Mouse (Mus musculus) gastrocnemius, postnatal 10 days (tissue): ENCODE data around the gene Vsig2. TPM values are rescaled to one million over a fixed set of nuclear protein-coding genes. Genes with fewer than 3 reads are reported as not detected.

Experiments used
- DNase-seq: peaks from one replicate; pipeline ENCODE4 v3.0.0; 2021; ENCODE audit warnings: mixed read lengths
- long read RNA-seq, 2 experiments: library from polyadenylated mRNA; stranded (forward); transcript quantifications; one replicate each; pipeline ENCODE4 v2.0.0; 2021
- total RNA-seq, 2 experiments: library from RNA; stranded (reverse); gene quantifications; 2 replicates each; pipeline ENCODE4 v1.2.3; 2021

Gene Vsig2
- 1 to 10 TPM; 3.4 to 5.4 TPM for total RNA-seq
- long read RNA-seq, experiment 1 = 0 reads
- long read RNA-seq, experiment 2 = 0 reads

DNA sequence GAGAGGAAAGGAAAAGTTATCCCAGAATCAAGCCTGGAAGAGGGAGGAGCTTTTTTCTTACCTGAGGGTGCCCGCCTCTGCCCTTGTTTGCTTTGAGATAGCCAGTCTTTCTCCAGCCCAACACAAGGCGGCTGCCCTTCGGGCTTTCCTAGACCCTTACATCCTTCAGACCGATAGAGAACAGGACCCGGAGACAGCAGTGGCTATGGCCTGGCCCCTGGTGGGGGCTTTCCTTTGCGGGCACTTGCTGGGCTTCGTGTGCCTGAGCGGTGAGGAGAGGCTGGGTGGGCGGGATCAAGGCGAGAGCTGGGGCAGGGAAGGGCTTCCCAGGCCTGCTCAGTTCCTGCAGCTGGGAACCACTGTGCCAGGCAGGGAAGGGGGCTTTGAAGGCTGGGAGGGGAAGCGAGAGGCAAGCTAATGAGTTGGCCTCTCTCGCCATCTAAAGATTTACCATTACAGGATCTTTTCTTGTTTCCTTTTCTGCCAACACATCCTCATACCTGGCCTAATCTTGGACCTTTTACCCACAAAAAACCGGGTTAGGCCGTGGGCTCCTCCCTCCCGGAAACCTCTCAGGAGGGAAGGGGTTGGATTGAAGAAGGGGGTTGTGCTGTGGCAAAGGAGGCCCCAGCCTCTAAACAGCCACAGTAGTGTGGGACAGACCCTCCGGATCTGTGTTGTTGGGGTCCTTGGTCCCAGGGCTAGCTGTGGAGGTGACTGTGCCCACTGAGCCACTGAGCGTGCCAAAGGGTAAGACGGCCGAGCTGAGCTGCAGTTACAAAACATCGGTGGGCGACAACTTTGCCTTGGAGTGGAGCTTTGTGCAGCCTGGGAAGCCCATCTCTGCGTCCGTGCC, at the start of gene Vsig2:
Gene Vsig2, plus strand, starts transcription at position 86 of the 856 bp plus-strand sequence.
- DNase-seq = no peak

DNA sequence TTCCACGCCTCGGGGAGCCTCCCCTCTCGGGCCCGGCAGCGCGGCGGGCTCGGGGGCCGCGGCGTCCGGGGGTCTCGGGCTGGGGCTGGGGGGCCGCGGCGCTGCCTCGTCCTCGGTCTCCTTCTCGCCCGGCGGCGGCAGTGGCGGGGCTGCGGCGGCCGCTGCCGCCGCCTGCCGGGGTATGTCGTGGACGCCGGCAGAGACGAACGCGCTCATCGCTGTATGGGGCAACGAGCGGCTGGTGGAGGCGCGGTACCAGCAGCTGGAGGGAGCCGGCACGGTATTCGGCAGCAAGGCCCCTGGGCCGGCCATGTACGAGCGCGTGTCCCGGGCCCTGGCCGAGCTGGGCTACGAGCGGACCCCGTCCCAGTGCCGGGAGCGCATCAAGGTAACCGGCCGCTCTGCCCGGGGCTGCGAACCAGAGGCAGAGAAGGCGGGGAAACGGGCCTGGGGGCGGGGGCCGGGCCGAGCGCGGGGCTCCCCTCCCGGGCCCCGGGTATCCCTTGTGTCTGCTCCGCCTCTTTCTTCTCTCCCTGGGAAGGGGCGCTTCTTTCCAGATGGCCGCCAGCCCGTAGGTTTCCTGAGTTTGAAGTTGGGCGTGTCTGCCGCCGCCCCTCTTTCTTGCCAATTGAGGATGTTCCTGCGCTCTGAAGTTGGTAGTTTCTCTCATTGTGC, 49.5 kb upstream of the Vsig2 start:
- peak; percentile 46 for DNase-seq

DNA sequence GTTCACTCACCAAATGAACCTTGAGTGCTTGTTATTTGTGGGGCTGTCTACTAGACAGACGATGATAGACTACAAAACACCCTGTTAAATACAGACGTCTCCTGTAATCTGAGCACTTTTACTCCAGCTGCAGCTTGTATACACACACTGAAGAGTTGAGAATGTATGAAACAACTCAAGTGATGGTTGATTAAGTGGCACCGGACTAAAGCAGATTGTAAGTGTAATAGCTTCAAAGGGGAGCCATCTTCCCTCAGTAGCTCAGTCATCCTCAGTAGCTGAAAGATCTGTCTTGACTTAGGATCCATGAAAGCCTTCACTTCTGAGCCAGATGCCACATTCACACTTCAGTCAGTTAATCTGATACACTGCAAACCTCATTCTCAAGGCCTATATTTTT, 43.3 kb upstream of the Vsig2 start:
- no peak for DNase-seq

DNA sequence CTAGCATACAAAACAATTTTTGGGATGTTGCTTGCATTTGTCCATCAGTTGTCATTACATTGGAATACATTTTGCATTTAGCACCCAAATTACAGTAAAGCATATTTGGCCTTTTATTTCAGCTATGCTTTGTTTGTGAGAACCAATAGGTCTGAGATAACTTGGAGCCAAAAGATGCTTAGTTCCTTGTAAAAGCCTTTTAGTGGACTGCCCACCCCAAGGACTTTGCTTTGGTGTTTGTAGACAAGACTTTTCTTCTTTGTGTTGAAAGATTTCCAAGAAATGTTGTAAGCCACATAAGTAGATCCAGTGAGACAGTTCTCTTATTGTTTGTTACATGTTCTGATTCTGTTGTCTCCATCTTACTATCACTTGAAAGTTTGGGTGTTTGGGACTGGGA, 42.7 kb upstream of the Vsig2 start:
- DNase-seq = no peak

DNA sequence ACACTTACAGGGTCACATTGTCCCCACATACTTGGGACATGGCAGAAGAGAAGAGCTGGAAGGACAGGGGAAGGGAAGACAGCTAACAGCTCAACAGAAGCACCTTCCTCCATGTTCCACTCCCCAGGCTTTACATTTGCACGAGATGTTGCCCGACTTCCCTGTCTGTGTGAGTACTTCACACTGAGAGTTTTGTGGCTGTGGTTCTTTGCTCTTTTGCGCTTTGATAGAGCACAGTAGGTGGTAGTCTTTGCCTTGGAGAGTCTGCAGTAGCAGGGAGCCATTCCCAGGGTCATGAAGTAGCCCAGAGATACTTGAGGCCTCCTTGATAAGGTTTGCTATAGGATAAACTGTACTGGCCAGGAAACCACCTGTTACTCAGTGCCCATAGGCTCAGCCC, 38.9 kb upstream of the Vsig2 start:
- no peak for DNase-seq

DNA sequence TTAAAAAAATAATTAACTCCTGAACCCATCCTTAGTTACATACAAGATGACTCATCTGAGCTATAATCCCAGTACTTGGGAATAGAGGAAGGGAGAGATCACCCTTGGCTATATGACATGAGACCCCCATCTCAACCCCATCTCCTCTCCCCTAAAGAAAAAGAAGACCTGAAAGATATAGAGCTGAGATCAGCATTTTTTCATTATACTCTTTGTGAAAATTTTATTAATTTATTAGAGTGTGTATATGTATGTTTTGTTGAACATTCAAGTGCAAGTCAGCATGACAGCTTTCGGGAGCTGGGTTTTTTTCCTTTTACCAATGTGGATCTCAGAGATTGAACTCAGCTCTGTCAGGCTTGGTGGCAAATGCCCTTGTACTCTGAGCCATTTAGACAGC, 37.9 kb upstream of the Vsig2 start:
- DNase-seq = no peak

DNA sequence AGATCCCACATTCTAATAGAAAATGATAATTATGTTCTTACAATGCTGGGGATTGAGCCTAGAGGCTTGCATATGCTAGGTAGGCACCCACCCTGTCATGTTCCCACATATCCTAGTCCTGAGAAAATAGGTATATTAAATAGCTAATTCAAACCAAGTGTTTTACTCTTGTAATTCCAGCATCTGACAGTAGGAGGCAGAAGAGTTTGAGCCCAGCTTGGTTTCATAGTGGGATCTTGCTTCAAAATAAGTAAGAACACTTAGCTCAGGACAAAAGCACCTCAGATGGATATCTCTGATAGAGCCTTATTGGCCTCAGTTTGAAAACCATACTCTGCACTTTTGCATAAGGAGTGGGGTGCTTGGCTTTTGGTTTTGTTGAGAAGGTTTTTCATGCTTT, 34.7 kb upstream of the Vsig2 start:
- DNase-seq = no peak

DNA sequence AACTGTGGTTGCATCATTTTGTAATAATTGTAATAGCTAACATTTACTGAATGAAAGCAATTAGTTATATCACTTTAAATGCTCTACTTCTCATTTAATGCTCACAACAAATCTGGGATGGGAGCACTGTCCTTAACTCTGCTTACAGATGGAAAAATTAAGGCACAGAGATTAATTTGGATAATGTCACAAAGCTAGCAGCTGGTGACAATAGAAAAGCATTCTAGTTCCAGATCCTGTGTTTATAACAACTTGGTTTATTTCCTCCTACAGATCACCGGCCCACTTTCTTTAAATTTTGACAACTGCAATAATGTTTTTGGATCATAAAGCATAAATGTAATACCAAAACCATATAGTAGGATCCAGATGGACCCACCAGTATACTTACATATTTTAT, 33.0 kb upstream of the Vsig2 start:
- DNase-seq = no peak

DNA sequence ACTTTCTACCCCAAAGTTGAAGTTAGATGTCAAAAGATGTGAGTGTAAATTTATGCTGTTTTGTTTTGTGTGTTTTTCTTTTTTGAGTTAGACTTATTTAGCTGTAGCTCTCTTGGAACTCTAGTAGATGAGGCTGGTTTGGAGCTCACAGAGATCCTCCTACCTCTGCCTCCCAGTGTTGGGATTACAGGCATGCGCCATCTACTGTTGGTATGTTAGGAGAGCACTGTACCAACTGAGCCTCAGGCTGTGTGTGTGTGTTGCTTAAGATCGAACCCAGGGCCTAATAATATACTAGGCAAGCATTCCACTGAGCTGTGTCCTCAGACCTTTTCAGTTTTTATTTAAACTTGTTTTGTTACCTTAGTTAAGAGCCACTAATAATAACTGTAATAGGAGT, 27.0 kb upstream of the Vsig2 start:
- no peak for DNase-seq

DNA sequence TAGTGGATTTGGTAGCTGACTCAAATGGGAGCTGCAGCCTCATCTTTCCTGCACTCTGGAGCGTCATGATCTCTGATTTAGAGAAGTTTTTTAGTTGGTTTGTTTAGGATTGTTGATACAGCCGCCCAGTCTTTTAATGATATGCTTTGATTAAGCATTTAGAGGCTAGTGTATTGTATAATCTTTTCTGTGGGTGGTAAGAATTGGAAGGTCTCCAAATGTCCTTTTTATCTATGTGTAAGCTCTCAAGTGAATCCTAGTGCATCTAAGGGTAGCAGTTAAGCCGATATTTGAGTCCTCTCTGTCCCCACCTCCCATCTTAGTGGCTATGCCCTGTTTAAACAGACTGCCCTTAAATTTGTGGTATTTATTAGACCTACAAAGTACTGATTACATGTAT, 24.6 kb upstream of the Vsig2 start:
- DNase-seq = no peak

DNA sequence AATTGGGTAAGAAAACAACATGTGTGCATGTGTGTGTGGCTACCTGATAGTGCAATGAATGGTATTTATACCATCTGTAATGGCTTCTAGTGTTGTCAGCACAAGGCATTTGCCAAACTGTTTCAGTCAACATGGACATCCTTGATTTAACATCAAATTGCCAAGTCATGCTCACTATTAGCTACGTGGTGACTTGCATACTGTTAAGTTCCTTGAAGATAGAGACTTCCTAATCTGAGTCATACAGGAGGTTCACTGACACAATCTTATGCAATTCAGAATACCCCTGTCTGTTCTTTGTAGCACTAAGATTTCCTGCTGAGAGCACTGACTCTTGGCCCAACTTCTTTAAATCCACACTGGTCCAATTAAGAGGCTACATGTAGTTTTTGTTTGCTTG, 21.6 kb upstream of the Vsig2 start:
- DNase-seq = no peak

DNA sequence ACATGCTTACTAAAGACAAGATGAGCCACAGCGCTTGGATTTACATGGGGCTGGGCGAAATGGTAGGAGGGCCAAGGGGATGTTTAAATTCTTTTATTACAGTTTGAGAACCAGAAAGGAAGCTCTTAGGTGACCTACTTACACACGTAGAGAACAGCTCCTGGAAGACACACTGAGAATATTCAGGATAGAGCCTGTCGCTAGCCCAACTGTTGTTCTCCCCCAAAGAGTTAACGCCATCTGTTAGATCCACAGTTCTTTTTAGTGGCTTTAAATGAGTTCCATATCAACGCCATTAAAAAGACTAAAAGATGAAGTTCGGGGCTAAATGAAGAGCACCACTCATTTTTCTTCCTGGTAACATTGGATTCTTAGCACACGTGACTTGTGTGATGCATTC, 20.1 kb upstream of the Vsig2 start:
- no peak for DNase-seq

DNA sequence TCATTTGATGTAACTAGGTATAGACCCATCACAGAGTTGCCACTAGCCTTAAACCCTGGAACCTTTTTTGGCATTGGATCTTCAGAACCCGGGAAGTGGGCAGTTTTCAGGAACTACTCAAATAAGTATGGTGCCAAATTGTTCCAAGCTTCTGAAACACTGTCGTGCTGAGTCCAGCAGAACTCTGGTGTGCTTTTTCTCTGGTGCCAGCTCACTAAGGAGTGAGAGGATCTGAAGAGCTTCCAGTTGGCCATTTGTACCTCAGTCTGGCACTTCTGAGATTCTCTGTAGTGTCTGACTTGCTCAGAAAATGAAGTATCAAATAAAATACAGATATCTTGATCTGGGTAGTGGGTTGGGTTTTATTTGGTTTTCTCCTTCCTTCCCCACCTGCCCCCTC, 19.1 kb upstream of the Vsig2 start:
- no peak for DNase-seq

DNA sequence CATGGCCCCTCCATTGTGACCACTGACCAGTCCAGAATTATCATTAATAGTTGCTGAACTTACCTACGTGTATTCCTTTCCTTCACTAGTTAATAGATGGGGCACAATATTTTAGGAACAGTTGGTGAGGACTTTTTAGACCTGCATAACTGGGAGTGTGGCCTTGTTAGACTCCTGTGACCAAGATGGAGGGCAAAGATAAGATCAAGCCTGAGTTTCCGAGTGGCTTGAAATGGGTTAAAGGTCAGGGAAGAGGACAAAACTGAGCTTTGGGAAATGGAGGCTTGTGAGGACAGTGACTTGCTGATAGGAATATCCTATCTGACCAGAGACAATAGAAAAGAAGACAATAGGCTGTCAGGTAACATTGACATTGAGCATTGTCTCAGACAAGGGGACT, 13.6 kb upstream of the Vsig2 start:
- DNase-seq = no peak

DNA sequence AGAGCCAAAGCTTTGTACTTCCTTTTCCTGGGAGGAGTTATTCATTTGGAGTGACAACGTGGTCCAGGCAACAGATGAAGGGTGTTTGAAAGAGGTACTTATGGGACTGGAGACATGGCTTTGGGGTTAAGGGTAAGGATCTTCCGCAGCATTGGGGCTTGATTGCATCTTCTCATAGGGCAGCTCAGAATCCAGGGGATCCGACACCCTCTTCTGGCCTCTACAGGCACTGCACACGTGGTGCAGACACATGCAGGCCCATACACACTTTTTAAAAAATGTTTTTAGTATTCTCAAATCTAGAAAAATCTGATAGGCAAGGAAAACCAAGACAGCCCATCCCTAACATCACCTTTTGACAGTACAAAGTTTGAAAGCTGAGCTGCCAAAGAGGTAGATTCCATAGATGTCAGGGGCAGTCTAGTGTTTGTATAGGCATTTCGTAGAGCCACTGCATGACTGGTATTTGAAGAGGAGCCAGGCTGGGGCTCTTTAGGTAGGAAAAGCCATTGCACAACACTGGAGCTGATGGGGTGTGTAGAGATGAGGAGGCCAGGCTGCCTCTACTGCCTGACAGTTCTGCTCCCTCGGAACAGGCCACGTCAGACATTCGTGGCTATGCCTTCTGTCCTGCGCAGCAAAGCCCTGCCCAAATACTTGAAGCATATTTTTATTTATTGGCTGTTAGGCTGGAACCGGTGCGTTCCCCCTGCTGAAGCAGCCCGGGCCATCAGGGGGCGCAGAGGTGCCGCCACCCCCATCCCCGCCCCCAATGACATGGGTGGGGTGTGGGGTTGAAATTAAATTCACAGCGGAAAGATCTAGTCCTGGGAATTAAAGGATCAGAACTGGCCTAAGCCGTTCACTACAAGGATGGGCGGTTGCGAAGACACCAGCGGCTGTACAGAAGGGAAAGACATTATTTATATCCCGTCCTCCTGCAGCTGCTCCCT, 12.3 kb upstream of the Vsig2 start:
- DNase-seq = no peak

DNA sequence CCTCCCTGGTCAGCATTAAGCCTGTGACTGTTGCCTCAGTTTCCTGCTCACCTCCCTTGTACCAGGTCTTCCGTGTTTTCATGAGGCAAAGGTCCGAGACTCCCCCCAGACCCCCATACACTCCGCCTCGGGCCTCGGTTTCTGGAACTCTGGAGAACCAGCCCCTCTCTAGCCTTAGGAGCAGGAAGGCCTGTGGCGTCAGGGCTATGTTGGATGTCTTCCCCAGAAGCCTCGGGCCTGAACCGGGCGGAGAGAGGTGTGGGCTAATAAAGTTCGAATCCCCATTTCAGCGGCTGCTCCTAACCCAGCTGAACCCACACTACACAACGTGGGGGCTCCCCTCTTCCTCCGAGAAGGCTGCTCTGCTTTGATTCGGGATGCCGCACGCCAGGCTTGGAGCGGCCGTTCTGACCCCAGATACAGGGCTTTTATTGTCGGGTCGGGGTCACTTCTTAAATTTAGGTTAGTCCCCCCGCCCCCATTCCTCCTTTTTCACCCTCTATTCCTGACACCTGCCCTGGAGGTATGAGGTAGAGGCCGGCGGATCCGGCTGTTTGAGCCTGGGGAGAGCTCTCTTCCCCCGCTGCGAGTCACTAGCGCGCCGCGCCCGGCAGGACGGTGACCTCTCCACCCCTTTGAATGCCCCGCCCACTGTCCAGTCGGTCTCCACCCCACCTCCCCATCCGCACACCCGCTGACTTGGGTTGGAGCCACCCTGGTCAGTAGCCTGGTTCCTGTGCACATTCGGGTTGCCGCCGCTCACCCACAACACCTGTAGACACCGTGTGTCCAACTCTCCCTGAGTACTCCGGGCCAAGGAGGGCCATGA, 11.4 kb upstream of the Vsig2 start, which contains the start of gene Esam:
Gene Esam, plus strand, starts transcription at position 683 of the 829 bp plus-strand sequence.
- DNase-seq = peak; percentile 60

DNA sequence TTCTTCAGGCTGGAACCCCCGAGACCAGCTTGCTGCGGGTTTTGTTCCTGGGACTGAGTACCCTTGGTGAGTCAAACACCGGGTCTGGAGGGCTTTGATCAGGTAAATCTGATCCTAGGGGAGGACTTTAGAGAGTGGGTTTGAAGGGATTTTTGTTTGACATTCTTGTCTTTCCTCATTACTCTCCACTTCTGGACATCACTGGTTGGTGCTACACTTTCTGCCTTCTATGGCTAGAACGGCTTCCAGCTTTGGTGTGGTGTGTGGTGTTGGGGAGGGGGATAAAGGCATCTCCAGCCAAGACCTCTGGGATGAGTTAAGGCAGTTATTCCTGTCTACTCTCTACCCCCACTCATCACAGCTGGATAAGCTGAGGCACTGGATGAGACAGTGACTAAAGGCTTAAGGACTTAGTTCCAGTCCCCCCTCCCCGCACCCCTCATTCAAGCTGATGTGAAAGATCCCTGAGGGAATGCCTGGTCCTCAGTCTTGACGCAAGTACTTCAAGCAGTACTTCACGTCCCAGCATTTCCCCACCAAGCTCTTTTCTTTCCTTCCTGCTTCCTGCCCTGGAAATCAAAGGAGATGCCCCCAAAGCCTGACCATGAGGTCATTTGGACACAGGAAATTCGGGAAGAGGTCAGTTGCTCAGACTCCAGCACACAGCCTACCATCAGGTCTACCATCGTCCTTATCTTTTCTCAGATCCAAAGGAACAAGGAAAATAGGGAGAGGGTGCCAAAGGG, 10.7 kb upstream of the Vsig2 start:
- no peak for DNase-seq

DNA sequence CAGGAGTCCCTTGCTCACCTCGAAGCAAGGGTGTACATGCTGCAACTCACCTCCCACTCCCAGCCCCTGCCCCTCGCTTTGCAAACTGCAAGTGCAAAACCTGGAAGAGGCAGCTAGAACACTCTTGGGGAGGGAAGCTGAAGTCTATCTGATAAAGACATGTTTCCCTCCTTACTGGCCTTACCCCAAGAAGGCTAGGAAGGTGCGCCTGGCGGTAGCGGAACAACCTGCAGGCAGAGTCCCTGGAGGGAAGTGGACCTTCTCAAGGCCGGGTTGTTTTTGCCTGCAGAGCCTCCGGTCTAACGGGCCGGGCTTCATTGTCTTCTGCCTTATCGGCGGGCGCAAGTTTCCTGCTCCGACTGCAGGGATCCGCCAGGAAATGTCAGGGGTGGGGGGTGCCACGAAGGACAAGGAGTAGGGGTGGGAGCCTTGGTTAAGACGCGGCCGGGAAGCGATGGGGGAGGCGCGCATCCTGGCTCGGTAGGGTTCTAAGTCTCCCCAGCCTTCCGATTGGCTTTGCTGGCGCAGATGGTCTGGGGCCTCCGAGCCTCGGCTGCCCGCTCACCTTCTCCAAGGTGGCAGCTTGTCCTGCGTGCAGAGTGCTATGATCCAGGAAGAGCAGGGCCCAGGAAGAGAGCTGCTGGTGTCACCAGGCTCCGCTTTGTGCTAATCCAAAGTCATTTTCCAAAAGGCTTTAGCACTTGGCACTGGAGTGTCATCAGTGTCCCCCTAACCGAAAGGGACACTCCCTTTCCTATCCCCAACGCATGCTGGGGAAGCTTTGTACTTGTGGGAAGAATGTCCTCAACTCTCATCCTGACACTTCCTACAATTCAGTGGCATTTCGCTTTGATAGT, 8.8 kb upstream of the Vsig2 start:
- DNase-seq = peak; percentile 42

DNA sequence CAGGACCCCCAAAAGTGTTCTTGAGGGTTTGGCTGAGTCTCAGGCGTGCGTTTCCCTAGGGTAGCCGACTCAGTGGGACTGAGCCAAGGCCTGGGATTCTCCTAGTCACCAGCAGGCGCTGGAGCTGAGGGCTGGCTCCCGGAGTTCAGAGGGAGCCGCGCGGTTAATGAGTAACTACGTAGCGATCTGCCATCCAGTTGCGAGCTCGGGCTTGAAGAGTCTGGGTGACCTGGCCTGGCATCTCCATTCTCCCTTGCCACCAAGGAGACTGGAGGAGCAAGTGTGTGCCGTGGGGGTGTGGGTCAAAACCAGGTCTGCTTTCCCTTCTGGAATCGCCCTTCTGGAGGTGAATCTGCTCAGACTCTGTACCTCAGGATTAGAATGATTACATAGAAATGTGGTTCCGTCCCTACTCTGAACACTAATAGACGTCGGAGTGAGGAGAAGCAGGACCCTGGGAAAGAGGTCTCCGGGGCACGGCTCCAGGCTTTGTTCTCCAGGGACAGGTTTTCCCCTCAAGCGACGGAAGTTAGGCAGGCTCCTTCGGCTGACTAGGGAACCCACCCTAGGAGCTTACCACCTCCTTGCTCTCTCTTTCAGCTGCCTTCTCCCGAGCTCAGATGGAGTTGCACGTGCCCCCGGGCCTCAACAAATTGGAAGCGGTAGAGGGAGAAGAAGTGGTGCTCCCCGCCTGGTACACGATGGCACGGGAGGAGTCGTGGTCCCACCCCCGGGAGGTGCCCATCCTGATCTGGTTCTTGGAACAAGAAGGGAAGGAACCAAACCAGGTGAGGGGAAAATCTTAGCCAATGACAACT, 8.0 kb upstream of the Vsig2 start:
- peak; percentile 48 for DNase-seq
